Mouse (Mus musculus): ENCODE measurements around the gene Trappc2l. TPM values are rescaled to one million over a fixed set of nuclear protein-coding genes. Genes with fewer than 3 reads are reported as not detected.
"Not testable (repeated sequence)": the region's sequence is repeated elsewhere in the genome, so short reads cannot be mapped to it uniquely, and the experiment has no call there.

The Trappc2l gene
- polyA plus RNA-seq, 1 experiment from 2014 or later = 26.7 TPM

GRCm38 (mm10) chr8:122572751-122573150 lies 38.7 kb upstream of the Trappc2l start:
- Histone ChIP-seq H3K27me3 (no peaks in the 10 kb centered on the region), H3K4me3 (replicated peaks) (no peak overlapping the region), H3K4me2 (no peak overlapping the region), H3K36me3 (peaks cover 63% of the 10 kb centered on the region), H3K9ac (0 out of 2 replicates have a peak overlapping the region, but pooled peaks have one; percentile 2), H3K9me3 (replicated peaks) (no peaks in the 10 kb centered on the region), H3K4me1 (replicated peaks) (peaks cover 88% of the 10 kb centered on the region), H3K27ac (no peak overlapping the region; the same call in none of the 2 replicates)
- no peak for ATAC-seq (ENCODE audit: low read depth)
- no peak for DNase-seq
- WGBS (ENCODE audit: insufficient replicate concordance) = 91% methylated on average over 3 of the region's 3 CpGs

GRCm38 (mm10) chr8:122573176-122573575 lies 38.3 kb upstream of the Trappc2l start:
- WGBS (ENCODE audit: insufficient replicate concordance) = 51% methylated on average over 4 of the region's 4 CpGs
- not testable (repeated sequence) for H3K4me3 ChIP-seq (replicated peaks); H3K27me3 ChIP-seq; H3K9me3 ChIP-seq (replicated peaks); DNase-seq; ATAC-seq (ENCODE audit: low read depth)
- 0 out of 2 replicates have a peak overlapping the region, but pooled peaks have one; percentile 1 for H3K4me2 ChIP-seq
- H3K4me1 ChIP-seq (replicated peaks) = peaks cover 88% of the 10 kb centered on the region
- H3K36me3 ChIP-seq = peaks cover 63% of the 10 kb centered on the region
- H3K9ac ChIP-seq = peak overlapping the region; percentile 26; the same call in 1 of the 2 replicates
- peak overlapping the region; percentile 88 for H3K27ac ChIP-seq

GRCm38 (mm10) chr8:122573577-122573976 lies 37.9 kb upstream of the Trappc2l start:
- Histone ChIP-seq H3K36me3 (peaks cover 63% of the 10 kb centered on the region), H3K4me2 (peak overlapping the region; percentile 94; the same call in 1 of the 2 replicates), H3K9ac (peak overlapping the region; percentile 26; the same call in 1 of the 2 replicates), H3K27me3 (no peaks in the 10 kb centered on the region), H3K9me3 (replicated peaks) (no peaks in the 10 kb centered on the region), H3K27ac (peak overlapping the region; percentile 88), H3K4me3 (replicated peaks) (no peak overlapping the region), H3K4me1 (replicated peaks) (peaks cover 88% of the 10 kb centered on the region)
- WGBS (ENCODE audit: insufficient replicate concordance) = 43% methylated on average over 9 of the region's 9 CpGs
- no peak for DNase-seq
- ATAC-seq (ENCODE audit: low read depth) = no peak

- Histone ChIP-seq H3K36me3 (peaks cover 58% of the 10 kb centered on the region), H3K27ac (peak overlapping the region; percentile 88), H3K9ac (peak overlapping the region; percentile 85), H3K27me3 (no peaks in the 10 kb centered on the region), H3K9me3 (replicated peaks) (no peaks in the 10 kb centered on the region), H3K4me1 (replicated peaks) (peaks cover 82% of the 10 kb centered on the region), H3K4me2 (peak overlapping the region; percentile 94), H3K4me3 (replicated peaks) (peak overlapping the region; percentile 74)
- 47% methylated on average over 3 of the region's 3 CpGs for WGBS (ENCODE audit: insufficient replicate concordance)
- no peak for DNase-seq
- ATAC-seq (ENCODE audit: low read depth) = no peak
Observed at GRCm38 (mm10) chr8:122574264-122574663, 37.2 kb upstream of the Trappc2l start.

GRCm38 (mm10) chr8:122574667-122575251 lies 36.7 kb upstream of the Trappc2l start:
- peak overlapping the region; percentile 88 for H3K27ac ChIP-seq
- no peak for DNase-seq
- peak overlapping the region; percentile 74 for H3K4me3 ChIP-seq (replicated peaks)

GRCm38 (mm10) chr8:122575286-122575685 lies 36.2 kb upstream of the Trappc2l start:
- peak; percentile 27 for ATAC-seq (ENCODE audit: low read depth)
- Histone ChIP-seq H3K27me3 (no peaks in the 10 kb centered on the region), H3K4me2 (peak overlapping the region; percentile 94), H3K36me3 (peaks cover 47% of the 10 kb centered on the region), H3K27ac (peak overlapping the region; percentile 88), H3K9ac (peak overlapping the region; percentile 85), H3K4me1 (replicated peaks) (peaks cover 72% of the 10 kb centered on the region), H3K4me3 (replicated peaks) (peak overlapping the region; percentile 74), H3K9me3 (replicated peaks) (no peaks in the 10 kb centered on the region)
- WGBS (ENCODE audit: insufficient replicate concordance) = 16% methylated on average over 8 of the region's 8 CpGs
- no peak for DNase-seq

More at GRCm38 (mm10) chr8:122574667-122575251, 36.7 kb upstream of the Trappc2l start:
- H3K27me3 ChIP-seq = no peaks in the 10 kb centered on the region
- ATAC-seq (ENCODE audit: low read depth) = peak; percentile 16
- peaks cover 53% of the 10 kb centered on the region for H3K36me3 ChIP-seq
- 26% methylated on average over 10 of the region's 10 CpGs for WGBS (ENCODE audit: insufficient replicate concordance)
- no peaks in the 10 kb centered on the region for H3K9me3 ChIP-seq (replicated peaks)
- H3K4me1 ChIP-seq (replicated peaks) = peaks cover 77% of the 10 kb centered on the region
- H3K9ac ChIP-seq = peak overlapping the region; percentile 85
- H3K4me2 ChIP-seq = peak overlapping the region; percentile 94

- Histone ChIP-seq H3K9ac (peak overlapping the region; percentile 85), H3K9me3 (replicated peaks) (no peaks in the 10 kb centered on the region), H3K4me3 (replicated peaks) (peak overlapping the region; percentile 74), H3K4me1 (replicated peaks) (peaks cover 65% of the 10 kb centered on the region), H3K4me2 (peak overlapping the region; percentile 94), H3K36me3 (peaks cover 40% of the 10 kb centered on the region), H3K27me3 (no peaks in the 10 kb centered on the region), H3K27ac (peak overlapping the region; percentile 88)
- DNase-seq (no peak), ATAC-seq (ENCODE audit: low read depth) (0 out of 2 replicates have a peak, but pooled peaks have one; percentile 1)
- 5% methylated on average over 21 of the region's 21 CpGs for WGBS (ENCODE audit: insufficient replicate concordance)
Observed at GRCm38 (mm10) chr8:122575735-122576647, 35.4 kb upstream of the Trappc2l start.

- ATAC-seq (ENCODE audit: low read depth) (peak; percentile 86), DNase-seq (peak; percentile 96)
- Histone ChIP-seq H3K4me1 (replicated peaks) (peaks cover 59% of the 10 kb centered on the region), H3K27ac (peak within 1 kb of the TSS; percentile 88), H3K4me2 (peak within 1 kb of the TSS; percentile 94), H3K4me3 (replicated peaks) (peak within 1 kb of the TSS; percentile 74), H3K36me3 (peaks cover 34% of the 10 kb centered on the region), H3K27me3 (no peaks in the 10 kb centered on the region), H3K9ac (peak within 1 kb of the TSS; percentile 85), H3K9me3 (replicated peaks) (no peaks in the 10 kb centered on the region)
- under 1% methylated on average over 39 of the region's 39 CpGs for WGBS (ENCODE audit: insufficient replicate concordance)
Observed at GRCm38 (mm10) chr8:122576648-122577022, 34.8 kb upstream of the Trappc2l start, which contains the start of gene Aprt. TSS of gene Aprt (minus strand) at chr8:122576909.

GRCm38 (mm10) chr8:122577116-122577515 lies 34.3 kb upstream of the Trappc2l start:
- no peaks in the 10 kb centered on the region for H3K27me3 ChIP-seq
- H3K4me3 ChIP-seq (replicated peaks) = peak overlapping the region; percentile 74
- H3K9me3 ChIP-seq (replicated peaks) = no peaks in the 10 kb centered on the region
- peaks cover 54% of the 10 kb centered on the region for H3K4me1 ChIP-seq (replicated peaks)
- peaks cover 29% of the 10 kb centered on the region for H3K36me3 ChIP-seq
- no peak for DNase-seq
- peak overlapping the region; percentile 88; the same call in 1 of the 2 replicates for H3K27ac ChIP-seq
- H3K4me2 ChIP-seq = peak overlapping the region; percentile 94
- no peak overlapping the region for H3K9ac ChIP-seq
- no peak for ATAC-seq (ENCODE audit: low read depth)
- 58% methylated on average over 10 of the region's 10 CpGs for WGBS (ENCODE audit: insufficient replicate concordance)

GRCm38 (mm10) chr8:122579196-122579595 lies 32.2 kb upstream of the Trappc2l start:
- Histone ChIP-seq H3K4me1 (replicated peaks) (peaks cover 33% of the 10 kb centered on the region), H3K27ac (no peak overlapping the region), H3K4me2 (no peak overlapping the region), H3K9ac (no peak overlapping the region), H3K27me3 (peaks cover 4% of the 10 kb centered on the region; the same call in 1 of the 2 replicates), H3K4me3 (replicated peaks) (no peak overlapping the region), H3K36me3 (peaks cover 8% of the 10 kb centered on the region), H3K9me3 (replicated peaks) (no peaks in the 10 kb centered on the region)
- ATAC-seq (ENCODE audit: low read depth) (no peak), DNase-seq (no peak)
- 68% methylated on average over 7 of the region's 7 CpGs for WGBS (ENCODE audit: insufficient replicate concordance)

GRCm38 (mm10) chr8:122580926-122581325 lies 30.5 kb upstream of the Trappc2l start:
- H3K27ac ChIP-seq = no peak overlapping the region
- no peaks in the 10 kb centered on the region for H3K9me3 ChIP-seq (replicated peaks)
- H3K4me1 ChIP-seq (replicated peaks) = peaks cover 27% of the 10 kb centered on the region
- H3K36me3 ChIP-seq = no peaks in the 10 kb centered on the region
- H3K4me2 ChIP-seq = no peak overlapping the region
- H3K27me3 ChIP-seq = peaks cover 4% of the 10 kb centered on the region; the same call in 1 of the 2 replicates
- ATAC-seq (ENCODE audit: low read depth) (no peak), DNase-seq (no peak)
- WGBS (ENCODE audit: insufficient replicate concordance) = 75% methylated on average over 15 of the region's 15 CpGs
- H3K9ac ChIP-seq = no peak overlapping the region
- no peak overlapping the region for H3K4me3 ChIP-seq (replicated peaks)

Data from liver, embryonic 13.5 days (tissue).